Mouse (Mus musculus): ENCODE data around the gene Gna15. TPM values are rescaled to one million over a fixed set of nuclear protein-coding genes. Genes with fewer than 3 reads are reported as not detected.

Gene Gna15
- polyA plus RNA-seq, 1 experiment from 2014 or later = 1.9 TPM

DNA sequence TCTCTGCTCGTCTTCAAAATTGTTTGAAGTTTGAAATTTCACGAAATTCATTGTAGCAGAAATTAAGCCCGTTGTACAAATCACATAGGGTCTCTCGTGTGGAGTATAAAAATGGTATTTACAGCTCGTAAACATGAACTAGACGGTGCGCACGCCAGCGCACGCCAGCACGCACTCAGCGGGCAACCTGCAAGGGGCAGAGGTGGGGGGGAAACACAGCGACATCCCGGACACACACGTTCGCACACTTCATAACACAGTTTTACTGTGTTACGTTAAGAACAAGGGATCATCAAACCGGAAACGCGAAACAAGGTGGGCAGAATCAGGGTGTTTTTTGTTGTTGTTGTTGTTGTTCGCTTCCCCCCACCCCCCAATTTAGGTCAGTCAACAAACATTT lies 64.6 kb downstream of the Gna15 start:
- Histone ChIP-seq H3K4me1 (peaks cover 10% of the 10 kb centered on the region), H3K4me2 (replicated peaks) (no peak overlapping the region), H3K27me3 (peaks cover 100% of the 10 kb centered on the region), H3K9ac (no peak overlapping the region), H3K4me3 (no peak overlapping the region), H3K36me3 (no peaks in the 10 kb centered on the region), H3K27ac (no peak overlapping the region), H3K9me3 (no peaks in the 10 kb centered on the region)
- no peak for ATAC-seq (ENCODE audit: low FRiP score, low read depth)
- 58% methylated on average over 21 of the region's 21 CpGs for WGBS

DNA sequence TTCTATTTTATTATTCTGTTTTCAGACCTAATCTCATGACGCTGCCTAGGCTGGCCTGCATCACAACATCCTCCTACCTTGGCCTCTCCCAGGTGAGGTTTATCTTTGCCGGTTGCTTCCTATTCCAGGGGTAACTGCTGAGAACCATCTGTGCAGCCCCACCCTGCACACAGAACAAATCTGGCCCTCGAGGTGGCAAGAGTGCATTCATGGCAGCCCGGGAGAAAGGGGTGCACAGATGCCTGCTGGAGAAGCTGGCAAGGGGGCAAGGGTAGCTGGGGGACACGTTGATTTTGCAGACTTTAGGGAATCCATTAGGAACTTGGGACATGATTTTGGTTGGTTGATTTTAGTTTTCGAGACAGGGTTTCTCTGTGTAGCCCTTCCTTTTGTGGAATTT lies 65.8 kb downstream of the Gna15 start:
- no peak overlapping the region for H3K27ac ChIP-seq
- H3K9me3 ChIP-seq = no peaks in the 10 kb centered on the region
- H3K4me3 ChIP-seq = no peak overlapping the region
- H3K36me3 ChIP-seq = no peaks in the 10 kb centered on the region
- peaks cover 6% of the 10 kb centered on the region; the same call in 1 of the 2 replicates for H3K4me1 ChIP-seq
- H3K27me3 ChIP-seq = peaks cover 100% of the 10 kb centered on the region
- 77% methylated on average over 6 of the region's 6 CpGs for WGBS
- no peak overlapping the region for H3K9ac ChIP-seq
- ATAC-seq (ENCODE audit: low FRiP score, low read depth) = no peak
- no peak overlapping the region for H3K4me2 ChIP-seq (replicated peaks)

DNA sequence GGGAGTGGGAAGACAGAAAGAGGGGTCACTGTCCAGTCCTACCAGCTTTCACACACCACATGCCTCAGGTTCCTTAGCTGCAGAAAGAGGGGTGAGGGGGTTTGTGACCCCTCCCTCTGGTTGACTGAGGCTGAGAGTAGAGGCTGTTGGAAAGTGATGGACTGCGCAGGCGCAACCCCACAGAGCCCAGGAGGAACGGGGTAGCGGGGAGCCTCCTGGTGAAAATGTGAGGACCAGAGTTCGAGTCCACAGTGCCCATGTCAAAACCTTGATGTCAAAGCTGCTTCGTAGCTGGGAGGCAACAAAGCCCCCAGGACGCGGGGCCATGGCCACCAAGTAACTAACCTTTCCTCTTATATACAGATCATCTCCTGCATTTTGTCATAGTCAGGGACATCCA lies 66.4 kb downstream of the Gna15 start:
- Histone ChIP-seq H3K9me3 (no peaks in the 10 kb centered on the region), H3K4me3 (no peak overlapping the region), H3K4me2 (replicated peaks) (no peak overlapping the region), H3K27me3 (peaks cover 100% of the 10 kb centered on the region), H3K4me1 (peaks cover 11% of the 10 kb centered on the region), H3K36me3 (no peaks in the 10 kb centered on the region), H3K9ac (no peak overlapping the region), H3K27ac (no peak overlapping the region)
- no peak for ATAC-seq (ENCODE audit: low FRiP score, low read depth)
- WGBS = 78% methylated on average over 8 of the region's 8 CpGs

DNA sequence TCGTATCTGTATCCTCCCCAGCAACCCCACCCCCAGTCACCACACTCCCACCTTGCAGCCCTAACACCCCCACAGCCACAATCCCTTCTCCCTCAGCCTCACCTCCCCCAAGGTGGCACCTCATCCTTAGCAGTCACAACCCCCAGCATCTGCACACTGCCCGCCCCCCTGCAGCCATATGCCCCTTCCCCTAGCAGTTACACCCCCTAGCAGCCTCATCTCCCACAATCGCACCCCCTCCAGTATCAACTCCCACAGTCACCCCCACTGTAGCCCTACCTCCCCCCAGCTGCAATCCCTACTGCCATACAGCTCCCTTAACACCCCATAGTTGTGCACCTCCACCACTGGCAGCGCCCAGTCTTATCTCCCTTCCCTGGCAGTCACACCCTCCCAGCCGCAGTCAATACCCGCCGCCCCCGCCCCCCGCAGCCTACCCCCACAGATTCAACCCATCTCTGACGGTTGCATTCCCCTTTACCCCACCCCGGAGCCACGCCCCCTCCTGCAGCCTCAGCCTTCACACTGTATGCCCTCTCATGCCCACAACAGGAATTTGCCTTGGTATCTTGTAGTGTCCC lies 67.0 kb downstream of the Gna15 start:
- Histone ChIP-seq H3K4me3 (no peak overlapping the region), H3K36me3 (no peaks in the 10 kb centered on the region), H3K27me3 (peaks cover 100% of the 10 kb centered on the region), H3K4me2 (replicated peaks) (no peak overlapping the region), H3K27ac (no peak overlapping the region), H3K9me3 (no peaks in the 10 kb centered on the region), H3K4me1 (peaks cover 15% of the 10 kb centered on the region), H3K9ac (no peak overlapping the region)
- ATAC-seq (ENCODE audit: low FRiP score, low read depth) = no peak
- 49% methylated on average over 12 of the region's 12 CpGs for WGBS

- ATAC-seq (ENCODE audit: low FRiP score, low read depth) = no peak
- Histone ChIP-seq H3K4me2 (replicated peaks) (no peak within 1 kb of the TSS), H3K9me3 (no peaks in the 10 kb centered on the region), H3K4me3 (no peak within 1 kb of the TSS), H3K9ac (peak within 1 kb of the TSS; percentile 35), H3K27ac (no peak within 1 kb of the TSS), H3K4me1 (peaks cover 10% of the 10 kb centered on the region), H3K27me3 (peaks cover 100% of the 10 kb centered on the region), H3K36me3 (no peaks in the 10 kb centered on the region)
- WGBS = 61% methylated on average over 28 of the region's 28 CpGs
Observed at GRCm38 (mm10) chr10:81455181-81455895, 68.7 kb downstream of the Gna15 start, which contains the start of gene Nfic. Gene Nfic, minus strand, starts transcription at chr10:81455635.

DNA sequence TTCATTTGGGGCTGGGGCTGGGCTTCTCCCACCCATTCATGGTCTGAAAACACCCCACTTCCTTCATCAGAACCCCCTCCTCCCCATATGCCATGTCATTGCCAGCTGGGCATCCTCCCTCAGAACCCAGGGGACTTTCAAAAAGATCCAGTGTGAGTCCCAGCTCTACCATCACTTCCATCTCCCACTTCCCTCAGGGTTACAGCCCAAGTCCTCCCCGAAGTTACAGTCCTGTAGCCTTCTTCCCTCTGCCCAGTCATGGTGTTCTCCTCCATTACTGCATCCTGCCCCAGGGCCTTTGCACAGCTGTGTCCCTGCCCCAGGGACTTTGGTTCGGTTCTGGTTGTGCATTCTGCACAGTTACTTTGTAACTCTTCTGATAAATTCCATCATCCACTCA lies 69.9 kb downstream of the Gna15 start:
- Histone ChIP-seq H3K36me3 (no peaks in the 10 kb centered on the region), H3K4me3 (no peak overlapping the region), H3K9ac (no peak overlapping the region), H3K27ac (no peak overlapping the region), H3K4me2 (replicated peaks) (no peak overlapping the region), H3K4me1 (peaks cover 10% of the 10 kb centered on the region; the same call in 1 of the 2 replicates), H3K9me3 (no peaks in the 10 kb centered on the region), H3K27me3 (peaks cover 89% of the 10 kb centered on the region)
- WGBS = 70% methylated on average over 2 of the region's 2 CpGs
- ATAC-seq (ENCODE audit: low FRiP score, low read depth) = no peak

DNA sequence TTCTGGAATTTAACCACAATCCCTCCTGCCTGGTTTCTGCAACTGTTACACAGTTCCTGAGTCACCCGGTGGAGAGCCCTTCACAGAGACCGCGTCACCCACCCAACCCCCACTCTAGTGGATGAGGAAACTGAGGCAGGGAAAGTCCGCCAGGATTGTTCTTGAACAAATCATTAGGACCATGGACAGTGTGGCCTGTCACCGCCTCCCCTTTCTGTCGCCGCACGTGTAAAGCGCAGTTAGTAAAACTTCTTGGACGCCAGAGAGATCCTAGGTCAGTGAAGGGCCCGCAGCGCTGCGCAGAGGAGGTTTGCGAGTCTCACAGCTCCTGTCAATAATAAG lies 71.1 kb downstream of the Gna15 start:
- Histone ChIP-seq H3K27ac (no peak overlapping the region), H3K27me3 (peaks cover 77% of the 10 kb centered on the region), H3K9ac (no peak overlapping the region), H3K9me3 (no peaks in the 10 kb centered on the region), H3K4me3 (no peak overlapping the region), H3K4me1 (peaks cover 10% of the 10 kb centered on the region; the same call in 1 of the 2 replicates), H3K4me2 (replicated peaks) (peak overlapping the region; percentile 23; the same call in 1 of the 2 replicates), H3K36me3 (no peaks in the 10 kb centered on the region)
- ATAC-seq (ENCODE audit: low FRiP score, low read depth) = no peak
- WGBS = 3% methylated on average over 14 of the region's 14 CpGs

Small RNA genes within 50 kb of the gene (microRNA-seq; reads per million reads assigned to microRNA genes)
- gene Gm25595 = not detected

Other genes starting within 250 kb of the Gna15 start
- gene Tjp3, start 232.6 kb downstream of the Gna15 start, polyA plus RNA-seq (2015; fragmentation: Nextera tagmentation; extraction: Ambion mirVana) = 2.6 and 2.9 TPM in 2 replicates
- 51.5 and 58.5 TPM in 2 replicates for gene Pip5k1c, start 231.3 kb downstream of the Gna15 start, polyA plus RNA-seq (2015; fragmentation: Nextera tagmentation; extraction: Ambion mirVana)
- 41.8 and 42.3 TPM in 2 replicates for gene Cactin, start 203.1 kb downstream of the Gna15 start, polyA plus RNA-seq (2015; fragmentation: Nextera tagmentation; extraction: Ambion mirVana)
- 5.2 and 7.8 TPM in 2 replicates for gene Tbxa2r, start 195.5 kb downstream of the Gna15 start, polyA plus RNA-seq (2015; fragmentation: Nextera tagmentation; extraction: Ambion mirVana)
- 0.06 TPM in 1 of 2 replicates, not detected in the other for gene Gipc3, start 181.0 kb downstream of the Gna15 start, polyA plus RNA-seq (2015; fragmentation: Nextera tagmentation; extraction: Ambion mirVana)
- 106 and 109 TPM in 2 replicates for gene Hmg20b, start 173.7 kb downstream of the Gna15 start, polyA plus RNA-seq (2015; fragmentation: Nextera tagmentation; extraction: Ambion mirVana)
- 12.2 and 13.6 TPM in 2 replicates for gene Mfsd12, start 166.7 kb downstream of the Gna15 start, polyA plus RNA-seq (2015; fragmentation: Nextera tagmentation; extraction: Ambion mirVana)
- 0.97 and 1.0 TPM in 2 replicates for gene 4930404N11Rik, start 158.4 kb downstream of the Gna15 start, polyA plus RNA-seq (2015; fragmentation: Nextera tagmentation; extraction: Ambion mirVana)
- 111 and 112 TPM in 2 replicates for gene Fzr1, start 145.7 kb downstream of the Gna15 start, polyA plus RNA-seq (2015; fragmentation: Nextera tagmentation; extraction: Ambion mirVana)
- 72.7 and 79.4 TPM in 2 replicates for gene Dohh, start 139.8 kb downstream of the Gna15 start, polyA plus RNA-seq (2015; fragmentation: Nextera tagmentation; extraction: Ambion mirVana)
- 3.3 and 4.0 TPM in 2 replicates for gene Gm48551, start 139.8 kb downstream of the Gna15 start, polyA plus RNA-seq (2015; fragmentation: Nextera tagmentation; extraction: Ambion mirVana)
- 1.7 and 1.9 TPM in 2 replicates for gene Gm48552, start 135.2 kb downstream of the Gna15 start, polyA plus RNA-seq (2015; fragmentation: Nextera tagmentation; extraction: Ambion mirVana)
- gene Smim24, start 131.2 kb downstream of the Gna15 start, polyA plus RNA-seq (2015; fragmentation: Nextera tagmentation; extraction: Ambion mirVana) = 4.2 and 4.7 TPM in 2 replicates
- gene Nfic, start 68.6 kb downstream of the Gna15 start, polyA plus RNA-seq (2015; fragmentation: Nextera tagmentation; extraction: Ambion mirVana) = 77.2 and 82.8 TPM in 2 replicates
- 1.6 TPM in 2 replicates for gene Celf5, start 41.5 kb downstream of the Gna15 start, polyA plus RNA-seq (2015; fragmentation: Nextera tagmentation; extraction: Ambion mirVana)
- gene Ncln, start 27.8 kb downstream of the Gna15 start, polyA plus RNA-seq (2015; fragmentation: Nextera tagmentation; extraction: Ambion mirVana) = 98.0 and 102 TPM in 2 replicates
- 0.28 and 0.53 TPM in 2 replicates for gene S1pr4, start 24.1 kb downstream of the Gna15 start, polyA plus RNA-seq (2015; fragmentation: Nextera tagmentation; extraction: Ambion mirVana)
- 89.8 and 89.9 TPM in 2 replicates for gene Gna11, start 21.0 kb upstream of the Gna15 start, polyA plus RNA-seq (2015; fragmentation: Nextera tagmentation; extraction: Ambion mirVana)
- 477 and 492 TPM in 2 replicates for gene Aes, start 35.3 kb upstream of the Gna15 start, polyA plus RNA-seq (2015; fragmentation: Nextera tagmentation; extraction: Ambion mirVana)
- gene Tle2, start 50.3 kb upstream of the Gna15 start, polyA plus RNA-seq (2015; fragmentation: Nextera tagmentation; extraction: Ambion mirVana) = 68.8 and 69.8 TPM in 2 replicates
- gene Tle6, start 76.8 kb upstream of the Gna15 start, polyA plus RNA-seq (2015; fragmentation: Nextera tagmentation; extraction: Ambion mirVana) = 13.8 and 18.4 TPM in 2 replicates
- gene BC025920, start 82.0 kb upstream of the Gna15 start, polyA plus RNA-seq (2015; fragmentation: Nextera tagmentation; extraction: Ambion mirVana) = 1.3 and 1.5 TPM in 2 replicates
- gene Sirt6, start 103.6 kb upstream of the Gna15 start, polyA plus RNA-seq (2015; fragmentation: Nextera tagmentation; extraction: Ambion mirVana) = 60.3 and 61.9 TPM in 2 replicates
- gene Ankrd24, start 104.3 kb upstream of the Gna15 start, polyA plus RNA-seq (2015; fragmentation: Nextera tagmentation; extraction: Ambion mirVana) = 11.6 and 12.1 TPM in 2 replicates
- gene Gm10778, start 124.8 kb upstream of the Gna15 start, polyA plus RNA-seq (2015; fragmentation: Nextera tagmentation; extraction: Ambion mirVana) = 5.1 and 5.3 TPM in 2 replicates
- gene Zfp433, start 180.6 kb upstream of the Gna15 start, polyA plus RNA-seq (2015; fragmentation: Nextera tagmentation; extraction: Ambion mirVana) = 15.2 and 16.1 TPM in 2 replicates
- 10.3 and 11.7 TPM in 2 replicates for gene Gm3055, start 246.9 kb upstream of the Gna15 start, polyA plus RNA-seq (2015; fragmentation: Nextera tagmentation; extraction: Ambion mirVana)

Data from limb, embryonic 13.5 days (tissue).